Mouse (Mus musculus): ENCODE data around the gene Osbpl10. TPM values are rescaled to one million over a fixed set of nuclear protein-coding genes. Genes with fewer than 3 reads are reported as not detected.
A peak's percentile ranks its signal among the peaks of the same experiment; 100 is the strongest.
"Not testable (repeated sequence)": the region's sequence is repeated elsewhere in the genome, so short reads cannot be mapped to it uniquely, and the experiment has no call there.

Osbpl10 gene
- total RNA-seq, 2 experiments from 2014 or later: 52.5 to 54.0 TPM

GRCm38 (mm10) chr9:115233721-115234120 is 255.4 kb downstream of the Osbpl10 start:
- DNase-seq (ENCODE audit: low spot score in 2 of 2): peak in 1 of 2 experiments; percentile 34
- intact Hi-C loops (cut with DNase I): no loop called here

DNA sequence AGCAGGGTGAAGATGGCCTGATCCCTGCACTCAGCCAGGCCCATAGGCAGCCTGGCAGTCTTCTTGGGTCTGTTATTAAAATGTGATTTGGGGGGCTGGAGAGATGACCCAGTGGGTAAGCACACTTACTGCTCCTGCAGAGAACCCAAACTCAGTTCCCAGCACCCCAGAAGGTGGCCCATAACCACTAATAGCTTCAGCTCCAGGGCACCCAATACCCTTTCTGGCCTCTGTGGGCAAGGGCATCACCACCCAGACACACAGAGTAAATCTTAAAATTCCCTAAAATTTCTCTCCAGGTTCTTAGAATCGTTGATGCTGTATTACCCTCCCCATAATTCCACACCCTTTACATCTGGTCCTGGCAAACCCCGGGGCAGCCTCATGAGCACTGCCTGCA is 256.2 kb downstream of the Osbpl10 start:
- intact Hi-C loops (cut with DNase I): no loop called here
- no peak for DNase-seq (ENCODE audit: low spot score in 2 of 2)

GRCm38 (mm10) chr9:115236352-115236841 is 258.0 kb downstream of the Osbpl10 start:
- intact Hi-C loops (cut with DNase I): no loop called here
- DNase-seq (ENCODE audit: low spot score in 2 of 2): no peak

DNA sequence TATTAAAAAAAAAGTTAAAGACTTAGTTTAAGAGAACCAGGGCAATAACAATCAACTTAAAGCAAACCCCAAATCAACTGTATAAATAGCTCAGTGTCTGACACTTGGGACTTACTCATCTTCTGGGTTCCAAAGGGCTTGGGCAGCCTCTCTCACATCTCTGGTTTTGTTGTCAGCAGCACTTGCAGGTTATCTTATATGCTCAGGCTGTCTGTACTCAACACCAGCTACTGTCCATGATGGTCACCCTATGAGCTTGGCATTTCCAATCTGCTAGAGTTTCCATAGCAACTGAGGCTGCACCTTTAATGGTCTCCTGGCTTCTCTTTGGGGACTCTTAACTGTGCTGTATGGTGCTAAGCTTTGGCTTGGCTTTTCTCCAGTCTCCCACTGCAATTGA is 259.6 kb downstream of the Osbpl10 start:
- DNase-seq (ENCODE audit: low spot score in 2 of 2): no peak
- intact Hi-C loops (cut with DNase I): no loop called here

DNA sequence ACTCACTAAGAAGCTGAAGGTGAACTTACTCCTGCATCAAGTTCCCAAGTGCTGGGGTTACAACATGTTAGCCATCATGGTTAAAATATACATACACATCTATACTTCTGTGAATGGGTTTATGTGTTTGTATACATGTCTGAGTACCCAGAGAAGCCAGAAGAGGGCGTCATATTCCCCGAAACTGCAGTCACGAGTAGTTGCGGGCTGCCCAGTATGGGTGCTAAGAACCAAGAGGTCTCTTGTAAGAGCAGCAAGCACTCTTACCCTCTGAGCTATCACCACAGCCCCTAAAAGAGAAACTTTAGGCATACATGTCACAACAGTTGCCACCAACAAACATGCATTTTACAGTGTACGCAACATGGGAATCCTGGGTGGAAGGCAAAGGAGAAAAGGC is 261.5 kb downstream of the Osbpl10 start:
- intact Hi-C loops (cut with DNase I): no loop called here
- no peak for DNase-seq (ENCODE audit: low spot score in 2 of 2)

- DNase-seq (ENCODE audit: low spot score in 2 of 2): no peak
- intact Hi-C loops (cut with DNase I): no loop called here
Measured at GRCm38 (mm10) chr9:115243630-115244029, 265.3 kb downstream of the Osbpl10 start.

DNA sequence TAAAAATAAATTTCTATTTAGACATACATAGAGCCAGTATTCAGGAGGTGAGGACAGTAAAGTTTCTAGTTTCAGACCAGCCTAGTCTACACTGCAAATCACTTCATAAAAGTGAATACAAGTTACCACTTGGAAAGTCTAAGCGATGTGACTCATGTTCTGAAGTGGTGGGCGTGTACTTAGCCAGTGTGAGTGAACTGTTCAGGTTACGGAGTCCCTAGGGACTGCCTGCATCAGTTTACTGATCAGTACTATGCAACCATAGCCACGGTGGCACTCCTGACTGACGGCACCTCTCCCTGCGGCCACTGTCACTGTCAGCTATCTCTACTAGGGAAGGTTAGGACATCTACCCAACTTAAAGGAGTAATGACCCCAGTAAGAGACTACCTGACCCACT is 266.7 kb downstream of the Osbpl10 start:
- DNase-seq (ENCODE audit: low spot score in 2 of 2): no peak
- intact Hi-C loops (cut with DNase I): no loop called here

- no peak for DNase-seq (ENCODE audit: low spot score in 2 of 2)
- intact Hi-C loops (cut with DNase I): no loop called here
Measured at GRCm38 (mm10) chr9:115249145-115249544, 270.8 kb downstream of the Osbpl10 start.

DNA sequence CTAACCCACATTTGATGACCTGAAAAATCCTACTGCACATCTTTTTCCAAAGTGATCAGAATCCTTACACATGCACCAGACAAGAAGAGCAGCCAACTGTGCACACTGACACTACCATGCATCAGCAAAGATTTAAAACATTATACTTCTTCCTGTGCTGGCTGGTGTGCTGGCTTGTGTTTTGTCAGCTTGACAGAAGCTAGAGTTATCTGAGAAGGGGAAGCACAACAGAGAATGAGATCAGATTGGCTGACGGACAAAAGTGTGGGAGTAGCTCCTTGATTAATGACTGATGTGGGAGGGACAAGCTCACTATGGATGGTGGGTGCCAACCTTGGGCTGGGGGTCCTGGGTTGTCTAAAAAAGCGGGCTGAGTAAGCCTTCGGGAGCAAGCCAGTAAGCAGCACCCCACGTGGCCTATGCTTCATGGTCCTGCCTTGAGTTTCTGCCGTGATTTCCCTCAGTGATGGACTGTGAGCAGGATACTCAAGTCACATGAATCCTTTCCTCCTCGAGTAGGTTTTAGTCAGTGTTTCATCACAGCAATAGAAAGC is 279.4 kb downstream of the Osbpl10 start:
- DNase-seq (ENCODE audit: low spot score in 2 of 2): no peak
- intact Hi-C loops (cut with DNase I): no loop called here

GRCm38 (mm10) chr9:115259866-115260265 is 281.5 kb downstream of the Osbpl10 start:
- intact Hi-C loops (cut with DNase I): loop anchor here (2.0 to 5.0 kb wide), 2 partner anchors 173 to 347 kb away; no protein-coding TSS in a partner anchor
- DNase-seq (ENCODE audit: low spot score in 2 of 2): no peak

GRCm38 (mm10) chr9:115260464-115260863 is 282.1 kb downstream of the Osbpl10 start:
- DNase-seq (ENCODE audit: low spot score in 2 of 2): no peak
- intact Hi-C loops (cut with DNase I): loop anchor here (2.0 to 5.0 kb wide), 2 partner anchors 173 to 348 kb away; no protein-coding TSS in a partner anchor

DNA sequence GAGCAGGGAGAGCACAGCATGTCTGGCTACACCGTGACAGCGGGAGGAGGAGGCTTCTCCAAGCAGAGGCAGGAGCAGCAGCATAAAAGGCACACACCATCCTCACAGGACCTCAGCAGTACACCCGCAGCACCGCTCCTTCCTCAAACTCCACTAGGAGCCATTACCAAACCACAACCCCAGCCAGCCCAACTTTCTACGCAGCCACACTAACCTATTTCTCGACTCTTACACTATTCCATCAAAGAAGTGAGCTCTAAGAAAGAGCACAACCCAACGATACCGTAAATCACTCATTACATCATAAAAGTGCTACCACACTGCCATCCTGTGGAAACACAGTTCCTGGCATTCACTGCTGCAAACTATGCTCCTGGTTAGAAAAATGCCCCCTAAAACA is 283.1 kb downstream of the Osbpl10 start:
- DNase-seq (ENCODE audit: low spot score in 2 of 2): peak in 1 of 2 experiments; percentile 40
- intact Hi-C loops (cut with DNase I): loop anchor here (2.0 to 5.0 kb wide), 2 partner anchors 174 to 349 kb away; no protein-coding TSS in a partner anchor

GRCm38 (mm10) chr9:115261896-115262295 is 283.5 kb downstream of the Osbpl10 start:
- DNase-seq (ENCODE audit: low spot score in 2 of 2): no peak
- intact Hi-C loops (cut with DNase I): loop anchor here (2.0 to 5.0 kb wide), 2 partner anchors 175 to 349 kb away; no protein-coding TSS in a partner anchor

GRCm38 (mm10) chr9:115271556-115271955 is 293.2 kb downstream of the Osbpl10 start:
- intact Hi-C loops (cut with DNase I): no loop called here
- no peak for DNase-seq (ENCODE audit: low spot score in 2 of 2)

DNA sequence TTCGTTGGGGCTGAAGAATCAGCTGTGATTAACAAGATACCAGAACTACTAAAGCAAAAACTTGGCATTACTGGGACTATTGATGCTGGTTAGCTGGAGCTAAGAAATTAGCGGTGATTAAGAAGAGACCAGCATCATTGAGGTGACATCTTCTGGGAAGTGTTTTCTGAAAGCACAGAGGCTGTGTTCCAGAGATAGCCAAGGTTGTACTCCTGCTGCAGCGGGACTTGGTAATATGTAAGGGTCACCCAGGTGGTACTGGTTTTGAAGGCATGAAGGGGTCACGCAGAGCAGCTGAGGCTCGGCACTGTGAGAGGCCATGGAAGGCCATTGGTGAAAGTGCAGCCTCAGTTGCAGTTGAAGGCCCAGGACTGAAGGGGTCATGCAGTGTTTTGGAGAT is 294.1 kb downstream of the Osbpl10 start:
- intact Hi-C loops (cut with DNase I); DNase-seq (ENCODE audit: low spot score in 2 of 2): not testable (repeated sequence)

GRCm38 (mm10) chr9:115273095-115273649 is 294.8 kb downstream of the Osbpl10 start:
- intact Hi-C loops (cut with DNase I): no loop called here
- no peak for DNase-seq (ENCODE audit: low spot score in 2 of 2)

DNA sequence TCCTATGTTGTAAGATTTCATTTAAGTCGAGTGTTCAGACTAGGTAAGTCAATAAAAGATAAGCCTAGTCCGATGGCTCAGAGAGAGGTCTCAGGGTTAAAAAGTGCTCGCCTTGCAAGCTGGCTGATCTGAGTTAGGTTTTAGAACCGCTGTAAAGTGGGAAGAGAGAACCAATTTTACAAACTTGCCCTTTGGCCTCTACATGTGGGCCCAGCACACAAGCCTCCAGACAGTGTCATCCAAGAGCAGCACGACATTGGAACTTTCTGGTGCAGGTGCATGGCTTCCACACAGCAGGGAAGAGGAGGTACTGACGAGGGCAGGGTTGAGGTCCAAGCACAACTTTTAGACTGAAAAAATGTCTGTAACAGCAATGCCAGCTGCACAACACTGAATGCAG is 296.4 kb downstream of the Osbpl10 start:
- DNase-seq (ENCODE audit: low spot score in 2 of 2): no peak
- intact Hi-C loops (cut with DNase I): no loop called here

- DNase-seq (ENCODE audit: low spot score in 2 of 2): no peak
- intact Hi-C loops (cut with DNase I): no loop called here
Measured at GRCm38 (mm10) chr9:115278641-115279040, 300.3 kb downstream of the Osbpl10 start.
